Mouse (Mus musculus) CD4-positive, CD25-positive, alpha-beta regulatory T cell, adult 4 months (primary cell): Measurements from ENCODE around the gene Rcc2. TPM values are rescaled to one million over a fixed set of nuclear protein-coding genes. Genes with fewer than 3 reads are reported as not detected.

Experiments used
- ATAC-seq: one replicate; pipeline ENCODE4 v1.8.0; 2017
- polyA plus RNA-seq, 2 experiments: library from polyadenylated mRNA; unstranded; fragments of 100-300 nt; shearing (Covaris generic); gene quantifications; one replicate each; pipeline ENCODE4 v1.2.1; 2017

Rcc2 gene
- polyA plus RNA-seq, 2 experiments from 2014 or later: 18.7 to 20.4 TPM

- no peak for ATAC-seq
Measured at GRCm38 (mm10) chr4:140763158-140763557, 62.8 kb downstream of the Rcc2 start.

- no peak for ATAC-seq
Measured at GRCm38 (mm10) chr4:140765936-140766335, 65.6 kb downstream of the Rcc2 start.

- no peak for ATAC-seq
Measured at GRCm38 (mm10) chr4:140768973-140769372, 68.6 kb downstream of the Rcc2 start.

GRCm38 (mm10) chr4:140770433-140770832 lies 70.1 kb downstream of the Rcc2 start:
- no peak for ATAC-seq

GRCm38 (mm10) chr4:140771091-140771490 lies 70.8 kb downstream of the Rcc2 start:
- ATAC-seq: no peak

Other genes starting within 250 kb of the Rcc2 start
- under 1 TPM in 1 of 2 experiments, not detected in 1; 0.16 TPM for gene Arhgef10l, start 34.5 kb upstream of the Rcc2 start, polyA plus RNA-seq
- gene Padi6, start 42.1 kb downstream of the Rcc2 start, polyA plus RNA-seq: not detected
- gene Padi4, start 73.7 kb downstream of the Rcc2 start, polyA plus RNA-seq: under 1 TPM; 0.30 to 0.85 TPM
- gene Padi3, start 110.1 kb downstream of the Rcc2 start, polyA plus RNA-seq: under 1 TPM; 0.15 to 0.32 TPM
- gene Padi1, start 145.2 kb downstream of the Rcc2 start, polyA plus RNA-seq: under 1 TPM; 0.61 to 0.63 TPM
- gene Padi2, start 205.8 kb downstream of the Rcc2 start, polyA plus RNA-seq: 10 to 100 TPM; 11.4 to 13.8 TPM